Mouse (Mus musculus): ENCODE data around the gene Dnal1.

Gene Dnal1

DNA sequence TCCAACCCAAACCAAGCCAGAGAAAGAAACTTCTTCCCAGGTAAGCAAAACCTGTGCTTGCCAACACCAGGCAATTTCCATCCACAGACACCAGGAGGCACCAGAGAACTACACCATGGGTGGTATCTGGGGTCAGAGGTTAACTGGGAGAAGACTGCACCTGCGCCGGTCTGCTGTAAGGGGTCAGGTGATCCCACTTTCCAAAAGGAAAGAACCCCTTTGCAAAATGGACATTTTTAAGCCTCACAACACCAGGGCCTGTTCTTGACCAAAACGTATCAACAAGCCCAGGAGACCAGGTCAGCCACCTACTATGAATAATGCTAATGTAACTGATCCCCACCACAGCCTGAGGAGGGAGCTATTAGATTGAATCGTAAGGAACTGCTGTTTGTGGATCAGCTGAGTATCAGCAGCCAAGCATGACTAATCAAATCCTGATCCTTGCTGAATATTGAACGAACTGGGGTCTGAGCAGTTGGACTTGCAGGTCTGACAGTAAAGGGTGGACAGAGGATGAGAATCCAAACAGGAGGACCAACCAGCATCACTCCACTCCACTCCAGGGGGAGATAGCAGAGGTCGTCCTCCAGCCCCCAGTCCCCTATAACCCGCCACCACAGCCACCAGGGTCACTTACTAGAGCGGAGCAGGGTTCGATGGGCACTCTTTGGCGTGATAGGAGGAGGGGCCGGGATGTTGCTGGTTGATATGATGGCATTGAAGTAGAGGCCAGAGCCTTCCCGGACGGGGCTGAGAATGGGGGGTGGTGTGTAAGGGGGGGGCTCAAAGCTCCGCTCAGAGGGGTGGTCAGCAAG, 47.7 kb downstream of the Dnal1 start:
- peak; percentile 48 for DNase-seq (ENCODE audit: low spot score)

DNA sequence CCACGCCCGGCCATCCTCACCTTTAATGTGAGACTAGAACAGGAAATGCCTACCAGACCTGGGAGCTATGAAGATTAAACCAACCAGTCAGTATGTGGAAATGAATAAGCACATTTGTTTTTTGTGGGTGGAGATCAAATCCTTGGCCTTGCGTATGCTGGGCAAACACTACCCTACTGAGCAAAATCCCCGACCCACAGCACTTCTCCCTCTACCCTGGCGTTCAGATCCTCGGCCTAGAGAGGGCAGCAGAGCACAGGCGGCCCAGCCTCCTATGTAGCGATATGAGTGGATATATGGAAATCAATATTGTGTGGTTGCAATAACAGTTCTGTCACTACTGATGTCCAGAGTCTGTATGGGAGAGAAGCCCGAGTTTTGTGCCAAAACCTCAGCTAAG, 49.0 kb downstream of the Dnal1 start:
- peak; percentile 60 for DNase-seq (ENCODE audit: low spot score)

DNA sequence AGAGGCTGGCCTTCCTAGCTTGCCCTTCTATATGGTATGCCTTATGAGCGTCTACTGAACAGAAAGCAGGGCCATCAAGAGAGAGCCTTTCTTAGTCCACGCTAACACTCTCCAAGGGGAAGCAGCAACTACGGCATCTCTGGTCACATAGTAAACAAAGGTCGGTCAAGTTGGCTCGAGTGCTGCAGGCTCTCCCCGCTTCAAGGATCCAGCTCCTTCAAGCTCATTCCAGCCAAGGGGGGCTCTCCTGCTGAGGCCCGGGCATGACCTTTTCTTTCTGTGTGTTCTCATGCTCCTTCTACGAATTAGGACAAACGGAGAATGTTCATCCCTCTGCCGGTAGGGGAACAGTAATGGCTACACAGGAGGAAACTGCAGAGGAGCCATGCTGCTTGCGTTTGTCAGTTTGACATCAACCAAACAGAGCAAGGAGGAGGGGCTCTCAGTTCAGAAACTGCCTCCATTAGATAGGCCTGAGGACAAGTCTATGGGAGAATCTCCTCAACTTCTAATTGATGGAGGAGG, 49.5 kb downstream of the Dnal1 start:
- DNase-seq (ENCODE audit: low spot score) = no peak

DNA sequence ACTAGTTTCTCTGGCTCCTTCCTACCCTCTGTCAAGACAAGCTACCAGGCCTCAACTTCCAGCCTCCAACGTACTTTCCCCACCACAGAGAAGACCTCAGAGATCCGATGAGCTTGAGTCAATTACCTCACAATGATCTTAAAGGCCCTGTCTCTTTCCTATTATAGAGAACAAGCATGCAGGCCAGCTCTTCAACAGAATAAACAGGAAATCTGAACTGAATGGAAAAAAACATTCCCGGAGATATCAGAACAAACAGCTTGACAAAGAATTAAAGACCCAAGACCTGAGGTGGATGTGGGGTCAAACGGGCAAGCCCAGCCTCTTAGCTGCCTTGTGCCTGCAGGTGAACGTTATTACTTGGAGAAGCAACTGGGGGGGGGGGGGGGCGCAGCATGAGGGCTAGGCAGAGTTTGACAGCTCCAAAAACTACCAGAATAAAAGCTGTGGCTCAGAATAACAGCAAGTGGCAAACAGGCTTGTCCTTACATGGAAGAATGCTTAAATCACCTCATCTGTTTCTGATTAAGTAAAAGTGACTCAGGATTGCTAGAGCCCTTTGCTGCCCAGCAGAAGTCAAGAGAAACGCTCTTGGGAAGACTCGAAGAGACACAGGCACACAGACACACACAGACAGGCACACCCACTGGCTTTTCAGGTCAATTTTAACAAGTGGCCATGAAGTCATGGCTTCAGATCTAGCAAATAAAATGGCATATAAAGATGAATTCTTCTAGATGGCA, 51.6 kb downstream of the Dnal1 start:
- DNase-seq (ENCODE audit: low spot score) = no peak

DNA sequence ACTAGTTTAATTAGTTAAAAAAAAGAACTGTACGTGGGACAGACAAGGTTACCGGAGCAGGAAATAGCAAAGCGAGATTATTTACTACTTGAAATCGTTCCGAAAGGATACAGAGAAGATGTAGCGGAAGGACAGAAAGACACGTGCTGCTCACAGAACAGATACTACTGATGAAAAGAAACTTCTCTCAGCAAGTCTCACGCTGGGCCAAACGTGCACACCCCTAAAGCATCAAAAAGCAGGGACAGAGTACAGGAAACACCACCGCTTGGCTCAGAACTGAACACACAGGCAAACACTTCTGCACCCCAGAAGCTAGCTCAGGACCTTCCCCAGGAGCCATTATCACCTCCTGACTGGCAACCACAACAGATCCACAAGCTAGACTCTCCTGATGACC, 56.4 kb downstream of the Dnal1 start:
- no peak for DNase-seq (ENCODE audit: low spot score)

DNA sequence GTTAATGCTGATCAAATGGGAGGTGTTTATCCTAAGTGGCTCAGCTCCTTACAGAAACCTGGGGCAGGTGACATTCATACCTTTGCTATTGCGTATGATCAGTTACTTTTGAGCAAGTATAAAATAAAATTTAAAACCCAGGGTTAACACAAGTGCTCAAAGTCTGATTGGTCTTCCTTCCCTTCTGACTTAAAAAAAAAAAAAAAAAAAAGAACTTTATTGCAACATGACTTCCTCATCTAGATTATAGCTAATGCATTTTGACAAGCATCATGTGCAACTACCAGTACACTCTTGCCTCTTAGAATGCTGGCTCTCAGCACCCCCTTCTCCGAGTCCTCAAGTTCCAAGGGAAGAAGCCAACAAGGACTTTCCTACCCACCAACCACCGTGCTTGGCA, 58.0 kb downstream of the Dnal1 start:
- DNase-seq (ENCODE audit: low spot score) = no peak

DNA sequence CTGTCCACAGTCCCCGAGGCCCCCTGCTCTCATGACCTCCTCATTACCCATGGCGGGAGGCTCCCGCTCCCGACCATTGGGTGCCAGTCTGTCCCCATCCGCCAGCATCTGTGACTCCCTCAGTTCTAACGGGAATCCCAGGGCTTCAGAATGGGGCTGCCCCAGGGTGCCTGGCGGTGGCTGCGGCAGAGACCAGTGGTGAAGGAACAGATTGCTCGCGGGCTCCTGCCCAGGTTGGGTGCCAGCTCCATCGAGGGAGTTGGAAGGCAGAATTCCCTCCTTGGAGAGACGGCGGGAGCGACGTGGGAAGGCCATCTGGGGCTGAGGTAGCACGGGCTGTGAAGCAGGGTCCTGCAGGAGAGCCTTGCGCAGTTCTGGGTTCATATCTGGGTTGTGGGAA, 58.7 kb downstream of the Dnal1 start:
- no peak for DNase-seq (ENCODE audit: low spot score)

DNA sequence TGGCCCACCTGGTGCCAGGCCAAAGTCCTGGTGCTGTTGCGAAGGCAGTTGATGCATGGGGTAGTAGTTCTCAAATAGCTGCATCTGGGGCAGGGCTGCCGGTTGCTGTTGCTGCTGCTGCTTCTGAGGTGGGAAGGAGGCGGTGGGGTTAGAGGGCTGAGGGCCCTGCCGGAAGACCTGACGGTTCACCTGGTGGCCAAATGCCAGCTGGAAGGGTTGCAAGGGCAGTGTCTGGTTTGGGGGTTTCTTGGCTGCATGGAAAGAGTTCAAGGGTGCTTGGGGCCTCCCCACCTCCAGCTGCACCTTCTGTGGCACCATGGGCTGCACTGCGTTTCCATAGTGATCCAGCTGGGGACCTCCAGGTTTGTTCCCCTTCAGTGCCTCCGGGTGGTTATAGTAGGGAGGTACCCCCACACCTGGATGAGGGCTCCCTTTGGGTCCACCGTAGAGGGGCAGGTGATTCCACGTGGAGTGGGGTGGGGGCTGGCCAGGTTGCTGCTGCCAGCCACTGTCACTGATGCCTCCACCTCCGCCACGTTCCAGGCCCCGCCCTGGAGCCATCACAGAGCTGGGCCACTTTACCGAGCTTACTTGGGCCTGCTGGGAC, 59.2 kb downstream of the Dnal1 start:
- DNase-seq (ENCODE audit: low spot score) = no peak

DNA sequence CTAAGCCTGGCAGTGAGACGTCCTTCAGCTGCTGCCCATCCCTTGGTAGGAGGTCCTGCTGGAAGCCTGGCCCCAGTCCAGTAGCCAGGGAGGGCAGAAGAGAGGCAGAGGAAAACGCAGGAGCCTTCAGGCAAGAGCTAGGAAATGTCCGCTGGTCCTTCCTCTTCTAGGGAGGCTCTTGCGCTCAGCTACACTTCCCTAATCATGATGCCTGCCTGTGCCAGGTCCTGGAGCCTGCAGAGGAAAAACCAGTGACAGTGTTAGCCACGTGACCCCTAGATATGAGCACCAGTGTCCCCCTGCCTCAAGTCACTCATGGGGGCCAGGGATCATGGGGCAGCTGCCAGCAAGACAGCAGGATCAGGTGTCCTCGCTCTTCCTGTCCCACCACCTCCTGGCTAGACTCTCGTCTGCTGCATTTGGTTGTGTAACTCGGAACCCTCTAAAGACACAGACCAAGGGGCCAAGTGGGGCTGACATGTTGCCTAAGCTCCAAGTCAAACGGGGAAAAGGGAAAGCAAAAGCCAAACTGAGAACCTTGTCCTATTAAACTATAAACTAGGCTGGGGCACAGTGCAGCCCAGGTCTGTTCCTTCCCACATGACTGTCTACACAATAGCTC, 60.1 kb downstream of the Dnal1 start:
- DNase-seq (ENCODE audit: low spot score) = no peak

DNA sequence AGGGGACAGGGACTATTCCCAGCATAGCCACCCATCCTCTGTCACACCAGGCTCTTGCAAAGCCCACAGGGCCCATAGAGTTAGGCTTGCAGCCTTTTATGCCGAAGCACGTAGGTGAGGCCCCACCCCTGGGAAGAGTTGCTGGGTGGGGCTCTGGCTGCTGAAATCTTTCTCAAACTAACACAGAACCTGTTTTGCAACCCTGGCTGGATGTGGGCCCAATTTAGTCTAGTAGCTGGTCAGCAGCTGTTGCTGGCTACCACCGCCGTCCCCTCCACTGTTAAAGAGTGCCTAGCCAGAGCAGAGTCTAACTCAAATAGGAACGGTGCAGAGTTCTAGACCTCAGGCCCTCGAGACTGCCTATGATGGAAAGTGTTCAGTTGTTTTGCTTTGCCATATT, 60.7 kb downstream of the Dnal1 start:
- no peak for DNase-seq (ENCODE audit: low spot score)

DNA sequence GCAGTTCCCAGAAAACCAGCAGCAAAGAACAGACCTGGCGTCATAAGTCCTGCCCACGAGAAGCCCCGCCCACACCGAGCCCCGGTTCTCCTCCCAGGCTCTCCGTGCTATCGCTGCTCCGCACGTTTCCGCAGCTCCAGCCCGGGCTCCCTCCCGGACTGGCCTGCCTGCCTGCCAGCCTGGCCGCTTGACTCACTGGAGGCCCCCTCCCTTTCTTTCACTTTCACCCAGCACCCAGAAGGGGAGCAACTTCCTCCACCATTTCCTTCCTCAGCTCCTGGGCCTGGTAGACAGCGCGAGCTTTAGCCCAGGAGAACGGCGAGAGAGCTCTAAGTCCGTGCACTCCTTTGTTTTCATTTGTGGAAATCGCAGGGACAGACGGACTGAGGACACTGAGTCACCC, 61.5 kb downstream of the Dnal1 start:
- DNase-seq (ENCODE audit: low spot score) = peak; percentile 87

DNA sequence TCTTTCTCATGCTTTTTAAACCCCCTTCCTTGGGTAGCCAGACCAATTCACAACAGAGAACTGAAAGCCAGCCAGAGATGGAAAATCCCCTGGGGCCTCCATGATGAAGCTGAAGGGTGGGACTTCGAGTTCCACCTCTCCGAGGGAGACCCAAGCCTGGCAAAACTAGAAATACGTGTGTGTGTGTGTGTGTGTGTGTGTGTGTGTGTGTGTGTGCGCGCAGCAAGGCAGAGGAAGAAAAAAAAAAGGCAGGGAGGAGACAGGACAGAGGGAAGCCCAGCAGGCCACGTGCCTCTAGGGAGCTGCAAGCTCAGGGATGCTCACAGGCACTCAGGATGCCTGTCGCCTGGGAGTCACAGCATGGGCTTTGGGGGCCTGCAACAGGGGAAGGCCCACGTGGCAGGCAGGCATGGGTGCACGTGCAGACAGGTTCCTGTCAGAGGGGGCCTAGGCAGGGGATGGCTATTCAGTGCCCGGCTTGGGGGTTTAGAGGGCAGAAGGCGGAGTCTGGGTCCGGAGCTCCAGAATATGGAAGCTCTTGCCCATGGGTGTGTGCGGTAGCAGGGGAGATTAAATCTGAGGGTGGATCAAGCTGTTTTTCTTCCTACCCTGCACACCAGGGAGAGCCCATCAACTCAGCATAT, 62.1 kb downstream of the Dnal1 start:
- no peak for DNase-seq (ENCODE audit: low spot score)

DNA sequence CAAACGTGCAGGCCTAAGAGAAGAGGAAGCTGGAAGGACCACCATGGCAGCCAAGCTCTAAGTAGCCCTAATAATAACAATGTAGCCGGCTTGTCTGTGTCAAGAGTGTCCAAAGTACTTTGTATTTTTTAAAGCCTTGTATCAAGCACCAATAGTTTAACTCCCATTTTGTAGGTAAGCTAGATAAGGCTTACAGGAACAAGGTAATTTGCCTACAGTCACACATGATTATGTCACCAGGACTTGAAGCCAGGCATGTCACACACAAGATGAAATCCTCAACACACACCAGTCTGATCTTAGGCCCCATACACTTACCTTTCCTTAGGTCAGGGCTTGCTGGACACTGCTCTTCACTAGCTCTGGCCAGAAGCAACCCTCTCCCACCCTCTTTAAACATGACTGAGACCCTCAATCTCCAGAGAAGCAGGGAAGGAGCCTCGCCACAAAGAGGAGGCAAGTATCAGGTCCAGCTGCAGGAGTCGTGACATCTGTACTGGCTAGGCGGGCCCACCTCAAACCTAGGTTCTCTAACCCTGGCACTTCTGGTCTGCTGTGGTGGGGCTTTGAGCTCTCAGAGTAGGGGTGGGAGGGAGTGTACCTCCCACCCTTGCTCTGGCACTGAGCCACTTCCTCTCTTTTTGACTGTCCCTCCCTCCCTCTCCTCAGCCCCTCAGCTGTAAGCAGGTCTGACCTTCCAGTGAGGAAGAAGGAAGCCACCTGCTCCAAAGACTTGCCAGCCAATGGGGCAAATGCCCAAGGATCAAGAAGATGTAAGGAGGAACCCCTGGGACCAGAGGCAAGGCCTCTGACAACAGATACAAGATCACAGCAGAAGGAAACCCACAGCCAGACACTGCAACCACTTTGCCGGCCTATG, 63.0 kb downstream of the Dnal1 start:
- DNase-seq (ENCODE audit: low spot score) = no peak

DNA sequence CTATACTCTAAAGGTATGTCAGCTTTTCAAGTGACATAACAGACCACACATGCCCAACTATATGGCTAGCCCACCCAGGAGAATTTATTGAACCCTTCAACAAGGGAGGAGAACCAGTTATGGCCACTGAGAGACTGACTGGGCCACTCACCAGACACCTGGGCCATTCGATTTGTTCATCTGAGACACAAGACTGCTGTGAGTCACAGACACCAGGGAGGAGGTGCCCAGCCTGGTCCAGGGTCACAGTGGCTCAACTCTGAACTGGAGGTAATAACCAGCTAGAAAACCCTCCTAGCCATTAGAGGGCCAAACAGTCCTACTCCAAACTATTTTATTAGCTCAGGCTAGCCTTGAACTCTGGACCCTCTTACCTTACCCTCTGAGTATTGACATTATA, 63.9 kb downstream of the Dnal1 start:
- DNase-seq (ENCODE audit: low spot score) = no peak

DNA sequence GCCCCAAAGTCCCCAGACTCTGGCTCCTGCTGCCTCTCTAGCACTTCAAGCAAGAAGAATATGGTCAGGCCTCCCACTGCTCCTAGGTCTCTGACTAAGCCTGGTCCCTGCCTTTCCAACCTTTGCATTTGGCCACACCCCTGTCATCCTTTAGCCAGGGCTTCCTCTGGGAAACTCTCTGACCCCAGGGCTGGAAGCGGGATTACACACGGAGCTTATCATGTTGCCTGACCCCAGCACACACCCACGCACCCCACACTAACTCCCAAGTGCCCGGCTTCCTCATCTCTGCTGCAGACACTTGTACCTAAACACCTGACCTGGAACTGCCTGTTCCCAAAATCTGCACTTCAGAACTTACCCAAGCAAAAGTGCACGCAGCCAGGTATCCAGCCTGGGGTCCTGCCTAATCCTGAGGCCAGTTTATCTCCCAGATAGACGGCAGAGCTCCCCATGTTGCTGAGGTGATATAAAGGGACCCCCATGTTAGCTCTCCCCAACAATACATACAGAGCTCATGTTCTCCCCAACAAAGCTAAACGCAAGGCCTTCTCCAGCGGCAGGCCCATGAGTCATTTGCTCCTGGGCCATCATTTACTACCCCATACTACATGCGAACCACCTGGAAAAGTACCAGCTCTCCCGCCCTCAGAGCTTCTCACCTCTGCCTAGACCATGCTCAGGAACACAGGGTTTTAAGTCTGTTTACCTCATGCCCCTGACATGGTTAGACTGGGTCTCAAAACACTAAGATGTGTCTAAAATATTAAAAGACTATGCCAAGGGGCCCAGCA, 64.7 kb downstream of the Dnal1 start:
- DNase-seq (ENCODE audit: low spot score) = no peak

DNA sequence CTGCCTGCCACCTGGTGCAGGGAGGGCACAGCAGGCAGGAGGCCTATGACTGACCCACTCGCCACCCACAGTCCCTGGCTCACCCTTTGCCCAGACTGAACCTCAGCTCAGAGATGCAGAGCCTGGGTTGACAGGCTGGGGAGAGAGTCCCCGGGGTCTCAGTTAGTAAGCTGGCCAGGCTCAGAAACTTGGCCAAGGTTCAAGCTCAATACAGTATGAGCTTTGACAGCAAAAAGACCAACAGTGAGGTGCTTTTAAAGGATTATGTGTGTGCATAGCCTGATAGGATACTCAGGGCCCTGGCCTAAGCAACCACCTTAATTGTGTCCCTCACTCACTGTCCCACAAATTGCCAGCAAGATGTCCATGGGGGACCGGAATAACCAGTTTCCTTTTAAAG, 65.9 kb downstream of the Dnal1 start:
- DNase-seq (ENCODE audit: low spot score) = no peak

DNA sequence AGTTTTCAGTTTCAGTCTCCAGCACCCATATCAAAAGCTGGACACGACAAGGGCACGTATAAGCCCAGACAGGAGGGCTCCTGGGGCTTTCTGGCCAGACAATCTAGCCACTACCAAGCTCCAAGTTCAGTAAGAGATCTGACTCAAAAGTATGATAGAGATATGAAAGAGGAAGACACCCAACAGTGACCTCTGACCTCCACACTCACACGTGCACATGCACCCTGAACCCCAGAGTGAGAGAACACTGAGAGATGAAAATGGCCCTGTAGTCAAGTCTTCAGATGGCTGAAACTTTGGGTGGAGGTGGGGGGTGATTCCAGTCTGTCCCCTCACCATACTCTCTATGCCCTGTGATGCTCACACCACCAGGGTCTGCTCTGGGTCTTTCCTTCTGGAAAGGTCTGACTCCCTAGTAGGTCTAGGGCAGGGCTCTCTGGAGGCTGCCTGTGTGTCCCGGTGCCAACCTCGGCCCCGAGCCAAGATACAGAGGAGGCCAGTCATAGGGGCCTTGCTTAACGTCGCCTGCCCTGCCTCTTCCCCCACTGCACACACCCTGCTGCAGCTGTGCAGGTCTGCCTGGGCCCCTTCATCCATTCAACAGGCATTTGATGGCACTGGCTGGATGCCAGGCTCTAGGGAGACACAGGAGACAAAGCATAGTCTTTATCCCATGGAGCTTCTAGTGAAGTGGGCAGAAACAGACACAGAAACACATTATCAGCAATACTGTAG, 66.7 kb downstream of the Dnal1 start:
- peak; percentile 81 for DNase-seq (ENCODE audit: low spot score)

DNA sequence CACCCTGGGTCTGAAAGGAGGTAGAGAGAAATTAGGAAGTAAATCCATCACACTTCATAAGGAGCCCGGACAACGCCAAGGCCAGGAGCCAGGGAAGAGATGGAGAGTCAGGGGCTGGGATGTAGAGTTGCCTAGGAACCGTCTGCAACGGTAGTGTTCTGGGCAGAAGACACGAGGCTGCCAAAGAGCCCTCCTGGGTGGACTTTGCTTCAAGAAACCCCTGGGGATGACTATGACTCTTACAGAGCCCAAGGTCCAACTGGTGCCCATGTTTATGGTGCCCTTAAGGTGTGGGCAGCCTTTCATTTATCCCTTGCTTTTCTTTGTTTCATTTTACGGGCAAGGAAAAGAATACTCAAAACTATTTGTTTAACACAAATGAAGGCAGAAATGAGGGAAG, 67.8 kb downstream of the Dnal1 start:
- DNase-seq (ENCODE audit: low spot score) = no peak

DNA sequence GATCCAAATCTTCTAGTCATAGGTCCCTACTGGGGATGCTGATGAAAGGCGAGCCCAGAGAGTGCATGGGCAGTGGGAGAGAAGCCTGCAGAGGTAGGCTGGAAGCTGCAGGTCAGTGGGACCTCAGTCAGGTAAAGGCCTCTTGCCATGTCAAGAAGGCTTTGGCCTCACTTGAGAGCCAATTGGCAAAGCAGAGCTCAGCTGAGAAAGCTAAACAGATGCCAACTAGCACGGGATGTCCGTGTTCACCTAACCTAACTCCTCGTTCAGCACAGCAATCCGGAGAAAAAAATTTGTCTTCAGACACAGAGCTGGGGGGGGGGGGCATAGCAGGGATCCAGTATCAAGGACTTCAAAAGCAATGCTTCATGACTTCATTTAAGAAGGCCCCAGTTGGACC, 70.8 kb downstream of the Dnal1 start:
- no peak for DNase-seq (ENCODE audit: low spot score)
